In genomic region chr1:75480735-75481134, GRCm38 (mm10) we compare ENCODE assay signal across 16 mouse cellular contexts. TPM values are rescaled to one million over a fixed set of nuclear protein-coding genes. Genes with fewer than 3 reads are reported as not detected.
DNase-seq lines count a peak whose midpoint lies in the region; ATAC-seq and TF ChIP-seq lines count a peak whose summit lies in the region.
"Had no signal": no experiment of that assay in that cellular context is flagged by ENCODE, and none has a peak within 500 bp of the region (broad histone marks: within the 10 kb centered on the region; RNA-seq: fewer than 3 reads in every experiment).

No protein-coding gene starts in this region.

- peaks cover 16% of the 10 kb centered on the region for H3K4me1 ChIP-seq in cerebellum, adult 2 months (ENCODE audit: control insufficient read depth, insufficient read depth, low read length)
- H3K4me1 ChIP-seq in hindbrain, embryonic 14.5 days (replicated peaks; ENCODE audit: control insufficient read depth, insufficient read depth, low read length): peaks cover 38% of the 10 kb centered on the region
- 0 out of 2 replicates have a peak, but pooled peaks cover 3% of the 10 kb centered on the region for H3K4me1 ChIP-seq in midbrain, postnatal 0 days (ENCODE audit: insufficient read depth, low read length)
- peaks cover 32% of the 10 kb centered on the region for H3K4me1 ChIP-seq in liver, embryonic 12.5 days

- H3K27ac ChIP-seq in cerebellum, adult 2 months (ENCODE audit: insufficient read depth, low read length): no peak overlapping the region
- H3K27ac ChIP-seq in hindbrain, embryonic 14.5 days: no peak overlapping the region
- H3K27ac ChIP-seq in midbrain, postnatal 0 days (ENCODE audit: low read depth, low read length): no peak overlapping the region
- H3K27ac ChIP-seq in liver, embryonic 12.5 days: no peak overlapping the region
- H3K27ac ChIP-seq: embryonic facial prominence, embryonic 10.5 days had no signal

- TF ChIP-seq POLR2A in cerebellum, adult 2 months (IDR thresholded peaks at IDR 0.05; ENCODE audit: borderline replicate concordance, insufficient read depth, low read length): no peak

- DNase-seq in cerebellum, adult 2 months: no peak
- no peak for DNase-seq in cerebellum, adult 8-10 months
- DNase-seq in ZHBTc4 (ENCODE audit: low read depth, low spot score): peak; percentile 77
- no peak for DNase-seq in hindbrain, embryonic 14.5 days (ENCODE audit: low spot score)
- no peak for DNase-seq in midbrain, postnatal 0 days (ENCODE audit: low spot score)
- DNase-seq in spleen, postnatal 36 days (ENCODE audit: low spot score in 2 of 2): no peak
- DNase-seq: cerebellum, adult 11 months; gastrocnemius, postnatal 36 days; kidney, adult 11 months had no signal

- peaks cover 47% of the 10 kb centered on the region for H3K36me3 ChIP-seq in hindbrain, embryonic 14.5 days (replicated peaks; ENCODE audit: control insufficient read depth, insufficient read depth)
- peaks cover 43% of the 10 kb centered on the region for H3K36me3 ChIP-seq in midbrain, postnatal 0 days (ENCODE audit: insufficient read depth, low read length)
- peaks cover 11% of the 10 kb centered on the region for H3K36me3 ChIP-seq in liver, embryonic 12.5 days

- H3K4me3 ChIP-seq in cerebellum, adult 2 months (replicated peaks; ENCODE audit: insufficient read depth, low read depth, low read length): peak overlapping the region; percentile 31
- peak overlapping the region; percentile 87 for H3K4me3 ChIP-seq in hindbrain, embryonic 14.5 days (replicated peaks; ENCODE audit: low read length)
- H3K4me3 ChIP-seq in midbrain, postnatal 0 days (ENCODE audit: low read depth, low read length): peak overlapping the region; percentile 89
- H3K4me3 ChIP-seq in liver, embryonic 12.5 days: no peak overlapping the region

- 75% methylated on average over 7 of the region's 7 CpGs for WGBS in cerebellum, adult 2 months
- WGBS in hindbrain, embryonic 14.5 days: 82% methylated on average over 7 of the region's 7 CpGs
- 83% methylated on average over 7 of the region's 7 CpGs for WGBS in midbrain, postnatal 0 days
- WGBS in liver, embryonic 12.5 days (ENCODE audit: insufficient replicate concordance): 68% methylated on average over 7 of the region's 7 CpGs

- no peaks in the 10 kb centered on the region for H3K9me3 ChIP-seq in hindbrain, embryonic 14.5 days (ENCODE audit: control insufficient read depth, low read length)
- H3K9me3 ChIP-seq in midbrain, postnatal 0 days (ENCODE audit: low read length): no peaks in the 10 kb centered on the region
- H3K9me3 ChIP-seq in liver, embryonic 12.5 days (replicated peaks): no peaks in the 10 kb centered on the region
- H3K9me3 ChIP-seq: embryonic facial prominence, embryonic 10.5 days had no signal

- no peak for ATAC-seq in hindbrain, embryonic 14.5 days (ENCODE audit: low FRiP score)
- no peak for ATAC-seq in midbrain, postnatal 0 days (ENCODE audit: low FRiP score)
- ATAC-seq in frontal cortex, adult (ENCODE audit: low TSS enrichment): no peak
- ATAC-seq in liver, embryonic 12.5 days: no peak
- ATAC-seq: lung, postnatal 0 days had no signal

- no peak for TF ChIP-seq CTCF in cerebellum, adult 2 months (IDR thresholded peaks at IDR 0.05; ENCODE audit: borderline replicate concordance, insufficient read depth, low read depth, low read length)
- TF ChIP-seq CTCF in midbrain, postnatal 0 days (IDR thresholded peaks at IDR 0.05): no peak

- H3K27me3 ChIP-seq in cerebellum, adult 2 months (ENCODE audit: control insufficient read depth, insufficient read depth, low read length): no peaks in the 10 kb centered on the region
- peaks cover 21% of the 10 kb centered on the region for H3K27me3 ChIP-seq in hindbrain, embryonic 14.5 days (ENCODE audit: control insufficient read depth, insufficient read depth, low read length)
- peaks cover 5% of the 10 kb centered on the region; the same call in 1 of the 2 replicates for H3K27me3 ChIP-seq in midbrain, postnatal 0 days (ENCODE audit: insufficient read depth, low read length)
- H3K27me3 ChIP-seq in liver, embryonic 12.5 days (replicated peaks): peaks cover 99% of the 10 kb centered on the region

- H3K4me2 ChIP-seq in hindbrain, embryonic 14.5 days (replicated peaks): peak overlapping the region; percentile 61
- H3K4me2 ChIP-seq in midbrain, postnatal 0 days (ENCODE audit: low read depth, low read length, poor library complexity, severe bottlenecking): peak overlapping the region; percentile 85
- H3K4me2 ChIP-seq in liver, embryonic 12.5 days: no peak overlapping the region
- H3K4me2 ChIP-seq: liver, embryonic 11.5 days had no signal

- H3K9ac ChIP-seq in hindbrain, embryonic 14.5 days: peak overlapping the region; percentile 90
- peak overlapping the region; percentile 88 for H3K9ac ChIP-seq in midbrain, postnatal 0 days (replicated peaks; ENCODE audit: low read length, poor library complexity, severe bottlenecking)
- no peak overlapping the region for H3K9ac ChIP-seq in liver, embryonic 12.5 days

RNA-seq across cellular contexts. Expression of gene Tmem198, which starts 1.4 kb away (rescaled TPM):
- polyA plus RNA-seq in cerebellum, adult 2 months (2012; rRNA removed): 41.3 and 46.6 TPM in 2 replicates
- polyA plus RNA-seq in hindbrain, embryonic 14.5 days (2014; fragmentation: Nextera tagmentation; extraction: Ambion mirVana): 37.5 and 40.3 TPM in 2 replicates
- total RNA-seq in midbrain, postnatal 0 days (2014; rRNA removed): 52.4 and 57.8 TPM in 2 replicates
- polyA plus RNA-seq in midbrain, postnatal 0 days (2015; fragmentation: Nextera tagmentation; extraction: Ambion mirVana): 49.4 and 50.4 TPM in 2 replicates
- 0.18 and 0.20 TPM in 2 replicates for polyA plus RNA-seq in liver, embryonic 12.5 days (2016; fragmentation: Nextera tagmentation; extraction: Ambion mirVana)
- total RNA-seq: megakaryocyte-erythroid progenitor cell, adult 5-6 weeks had no signal

RNA-seq across cellular contexts. Expression of gene Chpf, which starts 1.6 kb away (rescaled TPM):
- polyA plus RNA-seq in cerebellum, adult 2 months (2012; rRNA removed): 88.3 and 92.6 TPM in 2 replicates
- polyA plus RNA-seq in hindbrain, embryonic 14.5 days (2014; fragmentation: Nextera tagmentation; extraction: Ambion mirVana): 49.2 and 55.0 TPM in 2 replicates
- total RNA-seq in midbrain, postnatal 0 days (2014; rRNA removed): 125 and 132 TPM in 2 replicates
- polyA plus RNA-seq in midbrain, postnatal 0 days (2015; fragmentation: Nextera tagmentation; extraction: Ambion mirVana): 60.0 and 60.8 TPM in 2 replicates
- polyA plus RNA-seq in liver, embryonic 12.5 days (2016; fragmentation: Nextera tagmentation; extraction: Ambion mirVana): 13.0 and 14.5 TPM in 2 replicates

RNA-seq across cellular contexts. Expression of gene Obsl1, which starts 25.5 kb away (rescaled TPM):
- 41.1 and 44.0 TPM in 2 replicates for polyA plus RNA-seq in cerebellum, adult 2 months (2012; rRNA removed)
- 22.6 and 25.9 TPM in 2 replicates for polyA plus RNA-seq in hindbrain, embryonic 14.5 days (2014; fragmentation: Nextera tagmentation; extraction: Ambion mirVana)
- total RNA-seq in midbrain, postnatal 0 days (2014; rRNA removed): 40.7 and 45.9 TPM in 2 replicates
- 24.2 TPM in 2 replicates for polyA plus RNA-seq in midbrain, postnatal 0 days (2015; fragmentation: Nextera tagmentation; extraction: Ambion mirVana)
- polyA plus RNA-seq in liver, embryonic 12.5 days (2016; fragmentation: Nextera tagmentation; extraction: Ambion mirVana): 25.2 and 27.9 TPM in 2 replicates

RNA-seq across cellular contexts. Expression of gene Inha, which starts 26.1 kb away (rescaled TPM):
- polyA plus RNA-seq in cerebellum, adult 2 months (2012; rRNA removed): 64.7 and 68.6 TPM in 2 replicates
- 9.7 and 9.9 TPM in 2 replicates for polyA plus RNA-seq in hindbrain, embryonic 14.5 days (2014; fragmentation: Nextera tagmentation; extraction: Ambion mirVana)
- 30.9 and 33.3 TPM in 2 replicates for total RNA-seq in midbrain, postnatal 0 days (2014; rRNA removed)
- 22.5 and 23.2 TPM in 2 replicates for polyA plus RNA-seq in midbrain, postnatal 0 days (2015; fragmentation: Nextera tagmentation; extraction: Ambion mirVana)
- 1.1 and 1.2 TPM in 2 replicates for polyA plus RNA-seq in liver, embryonic 12.5 days (2016; fragmentation: Nextera tagmentation; extraction: Ambion mirVana)

RNA-seq across cellular contexts. Expression of gene Asic4, which starts 30.5 kb away (rescaled TPM):
- polyA plus RNA-seq in cerebellum, adult 2 months (2012; rRNA removed): 2.1 and 2.8 TPM in 2 replicates
- polyA plus RNA-seq in hindbrain, embryonic 14.5 days (2014; fragmentation: Nextera tagmentation; extraction: Ambion mirVana): 4.9 and 5.0 TPM in 2 replicates
- total RNA-seq in midbrain, postnatal 0 days (2014; rRNA removed): 180 and 188 TPM in 2 replicates
- 54.8 and 60.0 TPM in 2 replicates for polyA plus RNA-seq in midbrain, postnatal 0 days (2015; fragmentation: Nextera tagmentation; extraction: Ambion mirVana)
- 0.83 and 1.3 TPM in 2 replicates for polyA plus RNA-seq in liver, embryonic 12.5 days (2016; fragmentation: Nextera tagmentation; extraction: Ambion mirVana)
- total RNA-seq: ES-E14; gastrocnemius, postnatal 36 days; megakaryocyte-erythroid progenitor cell, adult 5-6 weeks had no signal
- polyA plus RNA-seq: lung, postnatal 0 days had no signal

Comparison
In these comparisons a context has a peak if more than half of its experiments do, and no peak if none do; other contexts are left out.
1. RNA of gene Tmem198, which starts 1.4 kb away (polyA plus RNA-seq): 49.4 to 50.4 TPM in midbrain, postnatal 0 days, 41.3 to 46.6 TPM in cerebellum, adult 2 months and 37.5 to 40.3 TPM in hindbrain, embryonic 14.5 days; 0.18 to 0.20 TPM in liver, embryonic 12.5 days; every median in the first group is over 10 times any median in the second.